Mouse (Mus musculus) heart, adult 8-10 months (tissue): ENCODE measurements around the gene Ehbp1l1. TPM values are rescaled to one million over a fixed set of nuclear protein-coding genes. Genes with fewer than 3 reads are reported as not detected.

Experiments used
- DNase-seq: peaks from one replicate; pipeline ENCODE4 v3.0.0; 2022; ENCODE audit warnings: low spot score
- total RNA-seq, 4 experiments: library from RNA; stranded (reverse); gene quantifications; 2 replicates each; pipeline ENCODE4 v1.2.4; 2022

Ehbp1l1 gene
- total RNA-seq, 4 experiments from 2014 or later = 145 to 158 (median 149) TPM

DNA sequence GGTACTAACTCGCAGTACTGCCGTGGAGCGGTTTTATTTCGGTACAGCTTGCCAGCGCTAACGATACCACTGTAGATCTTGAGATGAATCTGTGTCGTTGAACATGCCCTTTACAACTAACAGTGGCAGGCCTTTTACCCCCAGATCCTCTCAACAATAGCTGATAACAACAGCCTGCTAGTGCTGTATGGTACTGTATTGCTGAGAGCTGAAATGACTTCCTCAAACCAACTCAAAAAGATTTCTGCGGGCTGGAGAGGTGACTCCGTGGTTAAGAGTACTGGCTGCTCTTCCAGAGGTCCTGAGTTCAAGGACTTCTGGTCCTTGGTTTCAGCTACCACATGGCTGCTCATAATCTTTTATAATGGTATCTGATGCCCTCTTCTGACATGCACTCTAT is 8.2 kb upstream of the Ehbp1l1 start:
- DNase-seq = no peak

DNA sequence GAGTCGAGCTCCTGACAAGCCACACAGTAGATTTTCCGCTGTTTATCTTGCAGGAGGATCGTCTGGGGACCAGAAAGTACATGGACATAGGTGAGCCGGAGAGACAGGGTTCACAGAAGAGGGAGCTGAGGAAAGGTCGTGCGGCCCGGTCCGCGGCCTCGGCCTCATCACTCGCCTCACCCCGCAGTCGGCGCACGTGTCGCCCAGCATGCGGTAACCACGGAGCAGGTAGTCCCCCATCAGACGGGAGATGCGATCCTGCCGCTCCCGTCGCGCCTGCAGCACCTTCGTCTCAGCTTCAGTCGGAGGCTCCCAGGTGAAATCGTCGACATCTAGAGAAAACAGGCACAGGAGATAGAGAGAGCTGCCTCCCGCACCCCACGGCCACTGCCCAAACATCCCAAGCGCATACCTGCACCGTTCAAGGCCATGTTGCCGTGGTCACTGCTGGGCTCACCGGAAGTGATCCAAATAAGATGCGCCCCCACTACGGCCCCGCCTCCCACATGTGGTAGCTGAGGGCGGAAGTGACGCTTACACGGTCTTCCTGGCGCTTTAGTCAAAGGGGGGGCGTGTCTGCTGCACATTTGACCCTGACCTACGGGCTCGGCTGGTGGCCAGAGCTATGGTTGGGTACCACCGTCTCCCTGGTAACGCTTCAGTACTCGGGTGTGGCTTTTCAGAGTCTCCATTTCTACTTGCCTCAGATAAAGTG is 5.3 kb upstream of the Ehbp1l1 start:
- DNase-seq = peak; percentile 92

DNA sequence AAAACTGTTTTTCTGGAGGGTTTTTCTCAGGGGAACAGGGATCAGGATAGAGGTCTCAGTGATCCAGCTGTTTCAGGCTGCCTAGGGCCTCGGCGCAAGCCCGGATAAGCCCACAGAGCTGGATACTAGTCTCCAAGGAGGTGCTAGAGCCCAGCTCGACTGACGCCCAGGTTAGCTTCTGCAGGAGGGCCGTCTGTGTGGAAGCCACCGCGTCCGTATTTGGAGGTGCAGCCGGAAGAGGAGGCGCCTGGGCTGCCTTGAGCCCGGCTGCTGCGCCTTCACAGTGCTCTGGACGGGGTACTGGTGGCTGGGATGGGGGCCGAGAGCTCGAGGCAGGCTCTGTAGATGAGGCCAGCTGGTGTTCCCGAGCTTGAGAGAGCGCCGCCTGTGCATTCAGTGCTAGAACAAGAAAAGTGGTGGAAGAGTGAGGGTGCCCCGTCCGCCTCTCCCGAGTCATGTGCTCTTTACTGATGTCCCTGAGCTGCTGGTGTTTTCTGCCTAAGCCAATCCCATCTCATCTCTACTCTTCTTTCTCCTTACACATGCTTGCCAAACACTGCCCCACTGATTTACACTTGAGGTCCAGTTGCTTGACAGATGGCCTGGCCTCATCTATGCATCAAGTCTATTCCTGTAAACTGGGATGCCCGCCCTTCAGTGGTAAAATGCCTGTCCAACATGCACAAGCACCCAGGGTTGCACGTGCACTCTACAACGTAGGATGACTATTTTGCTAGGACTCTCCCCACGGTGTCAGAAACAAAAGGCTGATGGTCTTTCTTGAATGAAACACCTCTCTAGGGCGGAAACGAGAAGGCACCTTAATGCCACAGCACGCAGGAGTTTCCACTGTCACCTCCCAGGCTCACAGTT is 4.4 kb upstream of the Ehbp1l1 start:
- DNase-seq = no peak

DNA sequence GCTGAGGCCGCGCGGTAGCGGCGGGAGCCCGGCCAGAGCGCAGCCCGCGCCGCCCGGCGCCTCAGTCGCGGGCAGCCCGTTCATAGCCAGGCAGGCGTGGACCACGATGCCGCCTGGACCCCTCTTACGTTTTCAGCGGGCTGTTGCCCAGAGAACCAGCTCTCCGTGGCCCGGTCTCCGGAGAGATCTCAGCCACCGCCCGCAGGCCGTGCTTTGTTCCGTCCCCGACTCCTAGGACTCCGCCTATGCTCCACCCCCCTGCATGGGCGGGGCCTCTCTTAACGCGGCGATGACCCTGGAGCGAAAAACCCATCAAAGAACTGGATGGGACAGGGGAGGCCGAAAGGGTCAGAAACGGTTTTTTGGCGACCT is 3.3 kb upstream of the Ehbp1l1 start, which contains the start of gene Fam89b:
Fam89b (minus strand) TSS at position 210 of the 372 bp plus-strand sequence.
- peak; percentile 93 for DNase-seq

GRCm38 (mm10) chr19:5728631-5729443 is 2.7 kb upstream of the Ehbp1l1 start:
- DNase-seq = no peak

DNA sequence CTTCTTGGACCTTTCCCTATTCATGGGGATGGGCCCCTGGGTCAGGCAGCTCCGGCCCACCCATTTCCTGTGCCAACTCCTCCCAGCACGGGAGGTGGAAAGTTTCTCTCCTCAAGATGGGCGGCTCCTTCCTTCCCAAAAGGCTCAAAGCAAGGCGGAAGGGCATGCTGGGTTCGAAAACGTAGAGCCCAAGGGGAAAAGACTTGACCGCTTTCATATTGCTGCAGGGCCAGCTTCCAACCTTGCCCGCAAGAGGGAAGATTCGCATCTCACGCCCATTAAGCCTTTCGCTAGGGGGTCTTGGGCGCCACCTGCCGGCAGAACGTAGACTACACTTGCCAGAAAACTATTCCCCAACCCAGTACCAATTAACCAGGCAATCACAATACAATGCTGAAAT is 1.6 kb upstream of the Ehbp1l1 start:
- peak; percentile 93 for DNase-seq

GRCm38 (mm10) chr19:5726961-5727578 is 953 bp upstream of the Ehbp1l1 start:
- no peak for DNase-seq

- DNase-seq = peak; percentile 82
These were observed 949 bp downstream of the Ehbp1l1 start for GRCm38 (mm10) chr19:5725029-5725707.

- peak; percentile 90 for DNase-seq
These were observed 1.6 kb downstream of the Ehbp1l1 start for GRCm38 (mm10) chr19:5724549-5724941.

GRCm38 (mm10) chr19:5723934-5724548 is 2.1 kb downstream of the Ehbp1l1 start:
- no peak for DNase-seq

DNA sequence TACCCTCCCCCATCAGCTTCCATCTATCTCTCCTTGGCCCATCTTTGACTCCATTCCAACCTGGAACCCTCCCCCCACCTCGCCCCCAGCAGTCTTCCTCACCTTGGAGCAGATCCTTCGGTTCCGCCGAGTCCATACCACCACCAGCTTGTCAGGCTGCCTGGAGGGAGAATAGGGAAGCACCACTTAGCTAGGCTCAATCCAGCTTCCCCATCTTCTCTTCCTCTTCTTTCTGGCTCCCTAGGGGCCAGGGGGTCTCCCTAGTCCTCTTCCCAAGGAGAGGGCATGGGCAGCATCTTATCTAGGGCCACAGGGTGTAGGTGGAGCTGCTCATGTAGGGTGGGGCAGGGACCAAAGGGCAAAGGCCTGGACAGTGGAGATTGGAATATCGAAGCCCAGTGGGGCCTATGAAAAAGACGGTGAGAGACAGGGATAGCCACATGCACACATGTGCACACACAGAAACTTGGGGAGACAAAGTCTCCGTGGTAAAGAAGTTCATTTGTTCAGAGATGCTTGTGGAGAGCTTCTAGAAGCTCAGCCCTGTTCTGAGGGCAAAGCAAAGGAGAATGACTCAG is 3.2 kb downstream of the Ehbp1l1 start:
- DNase-seq = no peak

GRCm38 (mm10) chr19:5721233-5721632 is 4.9 kb downstream of the Ehbp1l1 start:
- no peak for DNase-seq

GRCm38 (mm10) chr19:5716955-5717354 is 9.2 kb downstream of the Ehbp1l1 start:
- DNase-seq = no peak

GRCm38 (mm10) chr19:5715793-5716688 is 10.1 kb downstream of the Ehbp1l1 start:
- DNase-seq = no peak

DNA sequence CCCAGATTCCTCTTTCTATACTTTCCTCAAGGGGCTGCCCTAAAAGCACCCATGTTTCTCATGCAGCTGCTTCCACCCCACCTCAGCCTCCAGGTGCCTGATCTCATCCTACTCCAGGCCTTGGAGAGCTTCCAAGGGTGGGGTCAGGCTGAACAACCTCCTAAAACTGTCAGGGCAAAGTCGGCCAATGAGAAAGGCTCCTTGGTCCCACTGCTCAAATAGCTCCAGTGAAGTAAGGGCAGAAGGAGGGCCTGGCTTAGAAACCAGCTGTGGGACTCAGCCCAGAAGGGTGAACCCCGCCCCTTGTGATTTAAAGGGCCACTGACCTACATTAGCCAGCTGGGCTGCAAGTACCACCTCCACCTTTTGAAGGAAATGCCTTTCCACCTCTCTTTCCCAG is 12.4 kb downstream of the Ehbp1l1 start:
- peak; percentile 84 for DNase-seq

DNA sequence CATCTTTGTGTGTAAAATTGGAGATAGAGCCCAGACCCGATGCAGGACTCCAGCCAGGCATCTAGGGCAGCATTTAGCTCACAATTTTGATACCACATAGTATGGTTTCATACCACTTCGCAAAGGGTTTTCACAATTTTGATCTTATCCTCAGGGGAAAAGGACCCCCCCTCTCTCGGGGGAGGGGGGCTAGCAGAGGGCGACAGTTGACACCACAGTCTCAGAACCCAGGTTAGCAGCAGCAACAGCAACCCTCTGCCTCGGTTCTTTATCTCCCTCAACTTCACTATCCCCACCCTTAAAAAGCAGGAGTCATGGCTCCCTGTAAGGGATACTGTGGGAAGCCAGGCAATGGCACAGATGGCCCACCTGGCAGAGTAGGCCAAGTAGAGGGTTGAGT is 12.9 kb downstream of the Ehbp1l1 start:
- DNase-seq = no peak

GRCm38 (mm10) chr19:5711907-5712460 is 14.1 kb downstream of the Ehbp1l1 start:
- no peak for DNase-seq

- DNase-seq = peak; percentile 67
These were observed 14.9 kb downstream of the Ehbp1l1 start for GRCm38 (mm10) chr19:5711218-5711617.

- no peak for DNase-seq
These were observed 15.5 kb downstream of the Ehbp1l1 start for GRCm38 (mm10) chr19:5710581-5710980.
